Mouse (Mus musculus) thymus, adult 2 months (tissue): ENCODE data around the gene Pax6.

Source experiments
- CTCF ChIP-seq: fragments of 200-500 bp; IDR thresholded peaks from 2 replicates; pipeline ENCODE4 v1.5.1; 2012; ENCODE audit warnings: mild to moderate bottlenecking, control low read depth, low read length, moderate library complexity, borderline replicate concordance; ENCODE audit not compliant: control insufficient read depth, poor library complexity, insufficient read depth; ENCODE audit errors: extremely low read depth
- POLR2A ChIP-seq: fragments of 200-500 bp; IDR thresholded peaks from 2 replicates; pipeline ENCODE4 v1.6.1; 2012; ENCODE audit warnings: mild to moderate bottlenecking, low read length, control low read depth, moderate library complexity; ENCODE audit not compliant: control insufficient read depth, poor library complexity, insufficient read depth; ENCODE audit errors: extremely low read depth

DNA sequence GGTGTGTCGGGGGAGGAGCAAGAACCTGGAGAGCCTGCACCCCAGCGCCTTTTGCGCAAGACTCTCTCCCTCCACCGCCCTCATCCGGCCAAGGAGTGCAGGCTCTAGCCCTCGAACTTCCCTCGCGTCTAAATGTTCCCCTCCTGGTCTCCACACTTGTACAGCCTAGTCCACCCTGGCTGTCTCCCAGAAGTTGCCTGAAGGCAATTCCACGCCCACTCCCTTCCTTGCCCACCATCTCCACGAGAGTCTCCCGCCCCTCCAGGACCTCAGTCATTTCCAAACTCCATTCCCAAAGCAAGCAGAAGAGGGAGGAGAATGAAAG lies 1.1 kb upstream of the Pax6 start:
- no peak for TF ChIP-seq POLR2A
- TF ChIP-seq CTCF, result no peak
